Mouse (Mus musculus) macrophage (primary cell): ENCODE results near the gene Nrl. TPM values are rescaled to one million over a fixed set of nuclear protein-coding genes. Genes with fewer than 3 reads are reported as not detected.

Source experiments
- H3K27ac ChIP-seq: fragments of 350-480 bp; formaldehyde crosslinking; 2 replicates; pipeline ENCODE4 v1.9.0; 2021
- H3K36me3 ChIP-seq: fragments of 350-480 bp; formaldehyde crosslinking; 2 replicates; pipeline ENCODE4 v1.9.0; 2021; ENCODE audit errors: inconsistent target
- H3K4me3 ChIP-seq: fragments of 350-480 bp; formaldehyde crosslinking; 2 replicates; pipeline ENCODE4 v1.9.0; 2021; ENCODE audit errors: inconsistent target
- H3K79me2 ChIP-seq: fragments of 350-480 bp; formaldehyde crosslinking; 2 replicates; pipeline ENCODE4 v1.9.0; 2021; ENCODE audit errors: inconsistent target
- WGBS: methylation state at CpG from one replicate; pipeline ENCODE4 v1.1.7; 2026; ENCODE audit warnings: inconsistent platforms; ENCODE audit not compliant: missing documents; 5-methylcytosine and 5-hydroxymethylcytosine counted together
- polyA plus RNA-seq: library from polyadenylated mRNA; stranded (reverse); fragments of 250-400 nt; gene quantifications from 3 replicates; pipeline ENCODE4 v1.2.4, GENCODE M21; 2018; ENCODE audit warnings: inconsistent platforms

Nrl gene
- polyA plus RNA-seq, 1 experiment from 2014 or later = not detected

DNA sequence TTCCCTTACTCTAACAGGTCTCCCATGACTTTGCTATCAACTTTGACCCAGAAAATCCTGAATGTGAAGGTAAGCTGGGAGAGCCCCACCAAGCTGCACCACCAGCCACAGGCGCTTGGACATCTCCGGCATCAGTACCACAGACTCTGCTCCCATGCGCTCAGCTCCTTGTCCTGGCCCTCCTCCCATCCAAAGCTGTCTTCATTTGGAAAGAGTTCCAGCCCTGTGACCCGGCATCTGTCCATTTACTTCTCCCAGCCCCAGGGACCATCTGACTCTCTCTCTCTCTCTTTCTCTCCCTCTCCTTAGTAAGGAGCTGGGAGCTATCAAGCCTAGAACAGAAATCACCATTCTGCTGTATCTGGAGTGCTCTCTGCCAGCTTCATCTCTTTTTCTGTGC, 8.9 kb downstream of the Nrl start:
- Histone ChIP-seq H3K4me3 (no peak overlapping the region), H3K36me3 (no peaks in the 10 kb centered on the region)
- 98% methylated on average over 4 of the region's 4 CpGs for WGBS

DNA sequence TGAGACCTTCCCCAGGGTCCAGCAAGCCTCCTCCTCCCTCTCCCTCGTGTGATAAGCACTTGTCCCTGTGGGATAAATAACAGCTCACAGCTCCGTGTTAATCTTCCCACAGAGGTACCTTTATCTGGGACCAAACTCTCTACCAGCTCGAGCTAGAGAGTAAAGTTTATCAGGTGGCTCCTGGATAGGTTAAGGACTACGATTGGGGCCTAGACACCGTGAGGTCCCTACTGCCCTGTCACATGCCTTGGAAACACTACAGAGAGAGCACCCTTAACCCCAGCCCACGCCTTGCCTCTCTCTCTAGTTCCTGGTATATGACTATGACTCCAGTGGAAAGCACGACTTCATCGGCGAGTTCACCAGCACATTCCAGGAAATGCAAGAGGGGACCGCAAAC, 10.9 kb downstream of the Nrl start:
- no peaks in the 10 kb centered on the region for H3K79me2 ChIP-seq
- no peak overlapping the region for H3K4me3 ChIP-seq
- H3K27ac ChIP-seq = no peak overlapping the region
- WGBS = 68% methylated on average over 10 of the region's 10 CpGs
- H3K36me3 ChIP-seq = no peaks in the 10 kb centered on the region

More for the DNA sequence above, 8.9 kb downstream of the Nrl start:
- no peak overlapping the region for H3K27ac ChIP-seq
- no peaks in the 10 kb centered on the region for H3K79me2 ChIP-seq

- H3K36me3 ChIP-seq = no peaks in the 10 kb centered on the region
- no peaks in the 10 kb centered on the region for H3K79me2 ChIP-seq
- WGBS = 67% methylated on average over 7 of the region's 7 CpGs
- H3K4me3 ChIP-seq = no peak overlapping the region
- no peak overlapping the region for H3K27ac ChIP-seq
These were observed 13.7 kb downstream of the Nrl start for GRCm38 (mm10) chr14:55511037-55511436.

- H3K27ac ChIP-seq = no peak within 1 kb of the TSS
- no peak within 1 kb of the TSS for H3K4me3 ChIP-seq
- 74% methylated on average over 15 of the region's 22 CpGs for WGBS
- H3K79me2 ChIP-seq = no peaks in the 10 kb centered on the region
- H3K36me3 ChIP-seq = no peaks in the 10 kb centered on the region
These were observed 14.6 kb downstream of the Nrl start, which contains the start of gene Cpne6 for GRCm38 (mm10) chr14:55510125-55510731. Gene Cpne6, plus strand, starts transcription at chr14:55510445.

- WGBS = 86% methylated on average over 10 of the region's 10 CpGs
- Histone ChIP-seq H3K79me2 (no peaks in the 10 kb centered on the region), H3K4me3 (no peak overlapping the region), H3K27ac (no peak overlapping the region), H3K36me3 (no peaks in the 10 kb centered on the region)
These were observed 15.2 kb downstream of the Nrl start for GRCm38 (mm10) chr14:55509540-55509939.

DNA sequence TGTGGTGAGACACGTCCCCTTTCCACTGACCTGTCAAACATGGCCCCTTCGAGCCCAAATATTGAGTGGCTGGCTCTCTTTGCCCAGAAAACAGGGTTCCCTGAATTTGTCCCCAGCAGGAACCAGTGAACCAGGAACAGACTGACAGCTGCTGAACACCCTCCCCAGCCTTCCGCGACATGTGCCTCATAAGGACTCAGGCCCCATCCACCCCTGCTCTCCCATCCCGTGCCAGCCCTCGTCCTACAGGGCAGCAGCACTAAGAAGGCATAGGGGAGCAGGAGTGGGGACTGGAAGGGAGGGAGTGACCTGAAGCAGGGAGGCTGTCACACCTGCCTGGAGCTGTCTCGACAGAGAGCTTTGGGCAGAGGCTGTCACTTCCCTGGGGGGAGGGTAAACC, 17.0 kb downstream of the Nrl start:
- no peaks in the 10 kb centered on the region for H3K79me2 ChIP-seq
- no peak overlapping the region for H3K27ac ChIP-seq
- WGBS = 67% methylated on average over 7 of the region's 7 CpGs
- H3K36me3 ChIP-seq = no peaks in the 10 kb centered on the region
- no peak overlapping the region for H3K4me3 ChIP-seq

- H3K36me3 ChIP-seq = no peaks in the 10 kb centered on the region
- H3K79me2 ChIP-seq = no peaks in the 10 kb centered on the region
- WGBS = 92% methylated on average over 8 of the region's 9 CpGs
- H3K27ac ChIP-seq = no peak overlapping the region
- H3K4me3 ChIP-seq = no peak overlapping the region
These were observed 19.2 kb downstream of the Nrl start for GRCm38 (mm10) chr14:55505612-55506011.

DNA sequence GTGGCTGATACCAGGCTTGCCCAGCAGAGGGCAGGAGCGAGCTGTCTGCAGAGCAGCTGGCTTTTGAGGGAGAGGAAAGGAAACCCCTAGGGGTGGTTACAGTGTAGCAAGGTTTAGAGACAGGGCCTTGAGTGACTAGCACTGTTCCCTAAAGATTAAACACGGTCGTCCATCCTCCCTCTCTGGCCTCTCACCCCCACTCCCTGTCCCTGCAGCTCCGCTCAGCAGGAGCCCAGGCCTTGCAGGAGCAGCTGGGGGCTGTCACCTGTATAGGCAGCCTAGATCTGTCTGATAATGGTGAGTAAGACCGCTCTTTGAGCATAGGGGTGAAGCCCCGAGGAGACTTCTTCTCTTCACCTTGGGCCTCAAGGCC, 27.3 kb downstream of the Nrl start:
- H3K27ac ChIP-seq = no peak overlapping the region
- 42% methylated on average over 6 of the region's 6 CpGs for WGBS
- no peaks in the 10 kb centered on the region for H3K79me2 ChIP-seq
- H3K4me3 ChIP-seq = no peak overlapping the region
- H3K36me3 ChIP-seq = no peaks in the 10 kb centered on the region

- 78% methylated on average over 12 of the region's 16 CpGs for WGBS
- H3K4me3 ChIP-seq = no peak overlapping the region
- H3K36me3 ChIP-seq = no peaks in the 10 kb centered on the region
- H3K27ac ChIP-seq = no peak overlapping the region
- no peaks in the 10 kb centered on the region for H3K79me2 ChIP-seq
These were observed 27.9 kb downstream of the Nrl start for GRCm38 (mm10) chr14:55496761-55497448.

- Histone ChIP-seq H3K36me3 (no peaks in the 10 kb centered on the region), H3K4me3 (no peak overlapping the region), H3K27ac (no peak overlapping the region), H3K79me2 (no peaks in the 10 kb centered on the region)
- WGBS = 83% methylated on average over 13 of the region's 20 CpGs
These were observed 29.1 kb downstream of the Nrl start for GRCm38 (mm10) chr14:55495509-55496240.

DNA sequence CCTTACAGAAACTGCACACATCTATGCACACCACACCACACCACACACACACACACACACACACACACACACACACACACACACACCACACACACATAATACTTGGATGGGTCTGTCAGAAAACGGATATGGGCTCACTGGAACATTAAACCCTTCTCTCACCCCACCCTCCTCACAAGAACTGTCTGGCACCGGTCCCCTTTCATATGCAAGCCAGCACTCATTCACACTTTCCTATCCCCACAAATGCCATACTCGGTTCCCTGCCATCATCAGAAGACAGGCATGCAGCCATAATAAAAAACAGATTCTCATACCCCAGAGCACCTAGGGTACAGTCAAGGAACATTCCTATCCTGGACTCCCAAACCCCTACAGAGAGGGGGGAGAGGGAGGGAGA, 32.7 kb downstream of the Nrl start:
- no peaks in the 10 kb centered on the region for H3K79me2 ChIP-seq
- H3K4me3 ChIP-seq = no peak overlapping the region
- H3K36me3 ChIP-seq = no peaks in the 10 kb centered on the region
- H3K27ac ChIP-seq = no peak overlapping the region
- WGBS = 47% methylated on average over 2 of the region's 3 CpGs

GRCm38 (mm10) chr14:55491291-55491833, 33.4 kb downstream of the Nrl start:
- Histone ChIP-seq H3K4me3 (peak overlapping the region; percentile 5; the same call in 1 of the 2 replicates), H3K36me3 (no peaks in the 10 kb centered on the region), H3K27ac (no peak overlapping the region), H3K79me2 (no peaks in the 10 kb centered on the region)
- WGBS = 4% methylated on average over 19 of the region's 30 CpGs

DNA sequence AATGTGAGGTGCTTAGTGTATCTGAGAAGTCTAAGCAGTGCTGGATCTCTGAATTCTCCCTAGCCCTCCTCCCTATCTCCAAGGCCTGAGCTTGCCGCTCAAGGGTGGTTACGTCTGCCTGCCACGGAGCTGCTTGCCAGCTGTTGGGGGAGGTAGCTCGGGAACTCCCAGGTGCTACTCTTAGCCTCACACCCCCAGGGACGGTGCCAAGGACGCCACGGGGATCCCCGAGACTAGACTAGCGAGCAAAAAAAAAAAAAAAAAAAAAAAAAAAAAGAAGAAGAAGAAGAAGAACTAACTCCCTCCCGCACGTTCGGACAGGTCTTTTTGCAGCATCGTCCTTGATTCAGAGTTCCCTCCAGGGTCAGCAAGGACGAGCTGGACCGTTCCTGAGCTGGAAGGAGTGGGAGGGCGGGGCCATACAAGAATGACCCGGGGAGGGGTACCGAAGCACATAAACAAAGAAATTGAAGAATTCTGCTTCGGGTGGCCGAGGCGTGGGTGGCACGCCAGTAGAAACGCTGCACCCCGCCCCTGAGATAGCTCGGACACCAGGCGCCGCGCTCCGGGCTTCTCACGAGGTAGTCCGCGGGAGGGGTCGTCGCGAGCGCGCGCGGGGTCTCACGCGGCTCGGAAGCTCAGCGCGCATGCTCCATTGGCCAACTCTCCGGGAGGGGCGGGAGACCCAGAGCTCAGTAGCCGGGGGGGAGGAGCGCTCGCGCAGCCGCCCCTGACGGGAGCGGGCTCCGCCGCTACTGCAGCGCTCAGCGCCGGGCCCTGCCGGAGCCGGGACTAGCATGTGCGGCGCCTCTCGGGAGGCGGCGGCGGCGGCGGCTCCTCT, 34.2 kb downstream of the Nrl start, which contains the start of gene Carmil3:
TSS of gene Carmil3 (plus strand) at position 291 of the 841 bp plus-strand sequence.
- no peaks in the 10 kb centered on the region for H3K79me2 ChIP-seq
- H3K4me3 ChIP-seq = peak within 1 kb of the TSS; percentile 5; the same call in 1 of the 2 replicates
- no peaks in the 10 kb centered on the region for H3K36me3 ChIP-seq
- WGBS = 4% methylated on average over 62 of the region's 68 CpGs
- no peak within 1 kb of the TSS for H3K27ac ChIP-seq

DNA sequence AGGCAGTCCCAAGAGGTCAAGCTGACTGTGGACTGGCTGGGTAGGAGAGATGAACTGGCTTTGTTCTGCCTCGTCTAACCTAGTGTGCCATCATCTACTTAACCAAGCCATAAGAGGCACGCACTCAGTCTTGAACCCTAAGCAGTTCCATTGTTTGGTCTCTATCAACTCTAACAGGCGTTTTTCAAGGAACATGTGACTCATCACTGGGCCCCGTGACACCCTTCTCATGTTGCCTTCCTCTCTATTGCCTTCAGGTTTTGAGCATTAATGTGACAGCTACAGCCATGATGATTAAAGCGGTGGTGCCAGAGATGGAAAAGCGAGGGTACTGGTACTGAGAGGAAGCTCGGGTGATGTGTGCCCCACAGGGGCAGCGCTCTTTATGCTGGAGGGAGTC, 37.9 kb downstream of the Nrl start:
- 96% methylated on average over 8 of the region's 8 CpGs for WGBS

More for the DNA sequence above, 37.9 kb downstream of the Nrl start:
- Histone ChIP-seq H3K4me3 (no peak overlapping the region), H3K79me2 (no peaks in the 10 kb centered on the region), H3K27ac (no peak overlapping the region), H3K36me3 (no peaks in the 10 kb centered on the region)
